Comparison of ENCODE assay signal across 27 mouse cellular contexts in genomic region chr5:113685471-113685870, GRCm38 (mm10). TPM values are rescaled to one million over a fixed set of nuclear protein-coding genes. Genes with fewer than 3 reads are reported as not detected.
DNase-seq lines count a peak whose midpoint lies in the region; ATAC-seq and TF ChIP-seq lines count a peak whose summit lies in the region.
"Had no signal": no experiment of that assay in that cellular context is flagged by ENCODE, and none has a peak within 500 bp of the region (broad histone marks: within the 10 kb centered on the region; RNA-seq: fewer than 3 reads in every experiment).

No protein-coding gene starts in this region.

- no peaks in the 10 kb centered on the region for H3K27me3 ChIP-seq in midbrain, postnatal 0 days (ENCODE audit: insufficient read depth, low read length)
- H3K27me3 ChIP-seq in midbrain, embryonic 16.5 days (ENCODE audit: control insufficient read depth, insufficient read depth, low read depth, low read length), result no peaks in the 10 kb centered on the region
- H3K27me3 ChIP-seq: forebrain, embryonic 12.5 days; intestine, embryonic 15.5 days had no signal

- H3K9me3 ChIP-seq in midbrain, postnatal 0 days (ENCODE audit: low read length), result no peaks in the 10 kb centered on the region
- no peaks in the 10 kb centered on the region for H3K9me3 ChIP-seq in midbrain, embryonic 16.5 days (replicated peaks; ENCODE audit: control insufficient read depth, low read length, poor library complexity, severe bottlenecking)
- H3K9me3 ChIP-seq: forebrain, embryonic 12.5 days; heart, embryonic 10.5 days; hindbrain, embryonic 10.5 days; intestine, embryonic 15.5 days had no signal

- no peak for TF ChIP-seq POLR2A in embryonic fibroblast, embryonic 13.5 days (IDR thresholded peaks at IDR 0.05; ENCODE audit: low read depth, low read length)

- peak; percentile 31 for TF ChIP-seq CTCF in midbrain, postnatal 0 days (IDR thresholded peaks at IDR 0.05)
- no peak for TF ChIP-seq CTCF in embryonic fibroblast, embryonic 13.5 days (IDR thresholded peaks at IDR 0.05; ENCODE audit: borderline replicate concordance, insufficient read depth, low read length)

- H3K9ac ChIP-seq in midbrain, postnatal 0 days (replicated peaks; ENCODE audit: low read length, poor library complexity, severe bottlenecking), result no peak overlapping the region
- H3K9ac ChIP-seq in midbrain, embryonic 16.5 days (ENCODE audit: low read depth, low read length), result no peak overlapping the region
- H3K9ac ChIP-seq: forebrain, embryonic 12.5 days; hindbrain, embryonic 14.5 days; intestine, embryonic 15.5 days had no signal

- no peaks in the 10 kb centered on the region for H3K36me3 ChIP-seq in midbrain, postnatal 0 days (ENCODE audit: insufficient read depth, low read length)
- H3K36me3 ChIP-seq in midbrain, embryonic 16.5 days (ENCODE audit: control insufficient read depth, insufficient read depth, low read length), result no peaks in the 10 kb centered on the region
- H3K36me3 ChIP-seq: forebrain, embryonic 12.5 days; heart, embryonic 10.5 days; hindbrain, embryonic 10.5 days; intestine, embryonic 15.5 days had no signal

- no peak overlapping the region for H3K27ac ChIP-seq in midbrain, postnatal 0 days (ENCODE audit: low read depth, low read length)
- no peak overlapping the region for H3K27ac ChIP-seq in midbrain, embryonic 16.5 days (ENCODE audit: low read length)
- peak overlapping the region; percentile 76 for H3K27ac ChIP-seq in embryonic fibroblast, embryonic 13.5 days (ENCODE audit: insufficient read depth, low read length)
- H3K27ac ChIP-seq: forebrain, embryonic 12.5 days; heart, embryonic 10.5 days; hindbrain, embryonic 10.5 days; hindbrain, embryonic 14.5 days; intestine, embryonic 15.5 days had no signal

- 65% methylated on average over 5 of the region's 5 CpGs for WGBS in midbrain, postnatal 0 days
- 77% methylated on average over 5 of the region's 5 CpGs for WGBS in midbrain, embryonic 16.5 days

- no peak overlapping the region for H3K4me2 ChIP-seq in midbrain, postnatal 0 days (ENCODE audit: low read depth, low read length, poor library complexity, severe bottlenecking)
- no peak overlapping the region for H3K4me2 ChIP-seq in midbrain, embryonic 16.5 days (ENCODE audit: low read length)
- H3K4me2 ChIP-seq: forebrain, embryonic 12.5 days; hindbrain, embryonic 14.5 days; intestine, embryonic 15.5 days had no signal

- no peaks in the 10 kb centered on the region for H3K4me1 ChIP-seq in midbrain, postnatal 0 days (ENCODE audit: insufficient read depth, low read length)
- H3K4me1 ChIP-seq in midbrain, embryonic 16.5 days (ENCODE audit: control insufficient read depth, insufficient read depth, low read length), result peaks cover 10% of the 10 kb centered on the region
- H3K4me1 ChIP-seq in embryonic fibroblast, embryonic 13.5 days (ENCODE audit: control insufficient read depth, insufficient read depth, low read length), result peaks cover 10% of the 10 kb centered on the region; the same call in 1 of the 2 replicates
- H3K4me1 ChIP-seq: heart, embryonic 10.5 days; intestine, embryonic 15.5 days had no signal

- peak; percentile 16 for DNase-seq in embryo, embryonic 10.5 days (ENCODE audit: low spot score)
- DNase-seq in embryo, embryonic 11 days, result no peak
- no peak for DNase-seq in midbrain, postnatal 0 days (ENCODE audit: low spot score)
- DNase-seq in heart, postnatal 4 days, result no peak
- DNase-seq: adrenal gland, postnatal 25 days; cerebellum, adult 18-20 months; cerebellum, postnatal 10 days; gastrocnemius, postnatal 10 days; heart, adult 18-20 months; heart, postnatal 10 days had no signal

- ATAC-seq in midbrain, postnatal 0 days (ENCODE audit: low FRiP score), result no peak
- no peak for ATAC-seq in midbrain, embryonic 16.5 days
- no peak for ATAC-seq in monocyte, adult 5-6 weeks (replicated peaks; ENCODE audit: insufficient number of reproducible peaks, low FRiP score, low TSS enrichment, poor library complexity, severe bottlenecking)
- ATAC-seq: activated CD4-positive, CD25-positive, alpha-beta regulatory T cell, adult 4 months; forebrain, embryonic 16.5 days; intestine, embryonic 15.5 days had no signal

- H3K4me3 ChIP-seq in midbrain, postnatal 0 days (ENCODE audit: low read depth, low read length), result no peak overlapping the region
- no peak overlapping the region for H3K4me3 ChIP-seq in midbrain, embryonic 16.5 days (ENCODE audit: low read depth, low read length)
- no peak overlapping the region for H3K4me3 ChIP-seq in embryonic fibroblast, embryonic 13.5 days (ENCODE audit: insufficient read depth, low read length)
- H3K4me3 ChIP-seq: forebrain, embryonic 12.5 days; heart, embryonic 10.5 days; hindbrain, embryonic 10.5 days; intestine, embryonic 15.5 days had no signal

RNA-seq across cellular contexts. Expression of gene Cmklr1, which starts 35.2 kb away (rescaled TPM):
- 2.7 and 3.6 TPM in 2 replicates for total RNA-seq in midbrain, postnatal 0 days (2014; rRNA removed)
- polyA plus RNA-seq in midbrain, postnatal 0 days (2015; fragmentation: Nextera tagmentation; extraction: Ambion mirVana), result 0.63 and 1.1 TPM in 2 replicates
- 1.2 and 1.3 TPM in 2 replicates for polyA plus RNA-seq in midbrain, embryonic 16.5 days (2015; fragmentation: Nextera tagmentation; extraction: Ambion mirVana)
- polyA plus RNA-seq in embryonic fibroblast, embryonic 13.5 days (2011; ENCODE audit: insufficient read length, low read depth, missing spikeins), result 13.2 and 26.1 TPM in 2 replicates
- 15.8 to 84.7 TPM (median 20.2 TPM) in 3 replicates for total RNA-seq in monocyte, adult 5-6 weeks (2017)
- 10 to 100 TPM; 12.6 to 14.6 TPM for total RNA-seq in heart, postnatal 4 days (2021)
- polyA plus RNA-seq: activated CD4-positive, CD25-positive, alpha-beta regulatory T cell, adult 4 months had no signal

RNA-seq across cellular contexts. Expression of gene 1700069L16Rik, which starts 39.1 kb away (rescaled TPM):
- total RNA-seq in midbrain, postnatal 0 days (2014; rRNA removed), result not detected in 2 replicates
- not detected in 2 replicates for polyA plus RNA-seq in midbrain, postnatal 0 days (2015; fragmentation: Nextera tagmentation; extraction: Ambion mirVana)
- polyA plus RNA-seq in midbrain, embryonic 16.5 days (2015; fragmentation: Nextera tagmentation; extraction: Ambion mirVana), result not detected in 2 replicates
- polyA plus RNA-seq in embryonic fibroblast, embryonic 13.5 days (2011; ENCODE audit: insufficient read length, low read depth, missing spikeins), result not detected in 2 replicates
- not detected in 3 replicates for total RNA-seq in monocyte, adult 5-6 weeks (2017)
- not detected for total RNA-seq in heart, postnatal 4 days (2021)
- total RNA-seq: adrenal gland, adult 18-20 months; adrenal gland, postnatal 25 days; common myeloid progenitor, adult 5-6 weeks; ES-E14; gastrocnemius, postnatal 10 days; gastrocnemius, postnatal 4 days; heart, adult 18-20 months; heart, postnatal 10 days had no signal
- polyA plus RNA-seq: activated CD4-positive, CD25-positive, alpha-beta regulatory T cell, adult 4 months; embryonic facial prominence, embryonic 14.5 days; forebrain, embryonic 12.5 days; forebrain, embryonic 16.5 days; frontal cortex, adult 2 months; heart, embryonic 10.5 days; heart, embryonic 14.5 days; hindbrain, embryonic 10.5 days; hindbrain, embryonic 14.5 days; intestine, embryonic 15.5 days had no signal

RNA-seq across cellular contexts. Expression of gene Ficd, which starts 50.1 kb away (rescaled TPM):
- total RNA-seq in midbrain, postnatal 0 days (2014; rRNA removed), result 11.5 and 15.4 TPM in 2 replicates
- polyA plus RNA-seq in midbrain, postnatal 0 days (2015; fragmentation: Nextera tagmentation; extraction: Ambion mirVana), result 8.7 and 9.0 TPM in 2 replicates
- polyA plus RNA-seq in midbrain, embryonic 16.5 days (2015; fragmentation: Nextera tagmentation; extraction: Ambion mirVana), result 9.4 and 10.9 TPM in 2 replicates
- 6.0 and 7.1 TPM in 2 replicates for polyA plus RNA-seq in embryonic fibroblast, embryonic 13.5 days (2011; ENCODE audit: insufficient read length, low read depth, missing spikeins)
- total RNA-seq in monocyte, adult 5-6 weeks (2017), result 2.0 to 4.7 TPM (median 4.2 TPM) in 3 replicates
- 1 to 10 TPM; 3.9 to 4.4 TPM for total RNA-seq in heart, postnatal 4 days (2021)
